Comparison of ENCODE assay signal across 9 mouse cellular contexts in genomic region chr7:35584068-35584785, GRCm38 (mm10). TPM values are rescaled to one million over a fixed set of nuclear protein-coding genes. Genes with fewer than 3 reads are reported as not detected.
DNase-seq lines count a peak whose midpoint lies in the region; ATAC-seq and TF ChIP-seq lines count a peak whose summit lies in the region.
"Had no signal": no experiment of that assay in that cellular context is flagged by ENCODE, and none has a peak within 500 bp of the region (broad histone marks: within the 10 kb centered on the region; RNA-seq: fewer than 3 reads in every experiment).

No protein-coding gene starts in this region.

- TF ChIP-seq EP300 in stomach, postnatal 0 days (optimal IDR thresholded peaks at IDR 0.05), result no peak

- TF ChIP-seq POLR2A in cerebellum, adult 2 months (IDR thresholded peaks at IDR 0.05; ENCODE audit: borderline replicate concordance, insufficient read depth, low read length), result no peak
- no peak for TF ChIP-seq POLR2A in spleen, adult 2 months (IDR thresholded peaks at IDR 0.05; ENCODE audit: low read depth, low read length)

- H3K4me2 ChIP-seq in liver, embryonic 11.5 days, result peak overlapping the region; percentile 100
- H3K4me2 ChIP-seq in stomach, postnatal 0 days (replicated peaks; ENCODE audit: low read depth), result peak overlapping the region; percentile 98

- H3K4me3 ChIP-seq in cerebellum, adult 2 months (replicated peaks; ENCODE audit: insufficient read depth, low read depth, low read length), result peak overlapping the region; percentile 39
- peak overlapping the region; percentile 75; the same call in 1 of the 2 replicates for H3K4me3 ChIP-seq in spleen, adult 2 months (ENCODE audit: extremely low read depth, insufficient read depth, insufficient read length)
- H3K4me3 ChIP-seq in liver, embryonic 11.5 days (ENCODE audit: low read depth, low read length), result peak overlapping the region; percentile 97
- peak overlapping the region; percentile 93 for H3K4me3 ChIP-seq in stomach, postnatal 0 days (ENCODE audit: low read depth, low read length)

- peaks cover 10% of the 10 kb centered on the region for H3K4me1 ChIP-seq in cerebellum, adult 2 months (ENCODE audit: control insufficient read depth, insufficient read depth, low read length)
- peaks cover 3% of the 10 kb centered on the region; the same call in 1 of the 2 replicates for H3K4me1 ChIP-seq in spleen, adult 2 months (ENCODE audit: control insufficient read depth, insufficient read depth, insufficient read length)
- H3K4me1 ChIP-seq in liver, embryonic 11.5 days (replicated peaks; ENCODE audit: control insufficient read depth, insufficient read depth, low read length), result peaks cover 39% of the 10 kb centered on the region
- peaks cover 6% of the 10 kb centered on the region for H3K4me1 ChIP-seq in stomach, postnatal 0 days (replicated peaks; ENCODE audit: control insufficient read depth, insufficient read depth)

- no peak overlapping the region for H3K27ac ChIP-seq in cerebellum, adult 2 months (ENCODE audit: insufficient read depth, low read length)
- no peak overlapping the region for H3K27ac ChIP-seq in spleen, adult 2 months (ENCODE audit: insufficient read depth, low read length)
- no peak overlapping the region for H3K27ac ChIP-seq in liver, embryonic 11.5 days (ENCODE audit: low read depth, low read length)
- H3K27ac ChIP-seq in stomach, postnatal 0 days (replicated peaks), result no peak overlapping the region
- H3K27ac ChIP-seq: macrophage had no signal

- H3K9me3 ChIP-seq in liver, embryonic 11.5 days (ENCODE audit: control insufficient read depth, low read length), result no peaks in the 10 kb centered on the region
- H3K9me3 ChIP-seq in stomach, postnatal 0 days (ENCODE audit: control insufficient read depth, low read length), result no peaks in the 10 kb centered on the region

- no peak for ATAC-seq in liver, embryonic 11.5 days (replicated peaks; ENCODE audit: low FRiP score)
- no peak for ATAC-seq in stomach, postnatal 0 days (ENCODE audit: low FRiP score, low TSS enrichment)
- no peak for ATAC-seq in frontal cortex, adult (ENCODE audit: low TSS enrichment)

- H3K36me3 ChIP-seq in spleen, adult 2 months (ENCODE audit: control insufficient read depth, insufficient read depth, low read length), result no peaks in the 10 kb centered on the region
- H3K36me3 ChIP-seq in liver, embryonic 11.5 days (ENCODE audit: control insufficient read depth, insufficient read depth, low read length), result no peaks in the 10 kb centered on the region
- H3K36me3 ChIP-seq in stomach, postnatal 0 days (ENCODE audit: control insufficient read depth, insufficient read depth, low read length), result no peaks in the 10 kb centered on the region

- H3K27me3 ChIP-seq in cerebellum, adult 2 months (ENCODE audit: control insufficient read depth, insufficient read depth, low read length), result no peaks in the 10 kb centered on the region
- peaks cover 5% of the 10 kb centered on the region for H3K27me3 ChIP-seq in spleen, adult 2 months (ENCODE audit: control insufficient read depth, insufficient read depth, low read length)
- peaks cover 25% of the 10 kb centered on the region for H3K27me3 ChIP-seq in liver, embryonic 11.5 days (replicated peaks; ENCODE audit: control insufficient read depth, insufficient read depth, low read length)
- no peaks in the 10 kb centered on the region; the same call in 1 of the 2 replicates for H3K27me3 ChIP-seq in stomach, postnatal 0 days (ENCODE audit: control insufficient read depth, insufficient read depth, low read length)

- TF ChIP-seq CTCF in cerebellum, adult 2 months (IDR thresholded peaks at IDR 0.05; ENCODE audit: borderline replicate concordance, insufficient read depth, low read depth, low read length), result no peak
- TF ChIP-seq CTCF in spleen, adult 2 months (IDR thresholded peaks at IDR 0.05; ENCODE audit: extremely low read depth, insufficient read depth, insufficient read length, insufficient replicate concordance), result no peak
- no peak for TF ChIP-seq CTCF in stomach, postnatal 0 days (IDR thresholded peaks at IDR 0.05; ENCODE audit: low read depth)

- WGBS in cerebellum, adult 2 months, result 8% methylated on average over 36 of the region's 36 CpGs
- 9% methylated on average over 36 of the region's 36 CpGs for WGBS in spleen, adult 2 months
- 7% methylated on average over 36 of the region's 36 CpGs for WGBS in liver, embryonic 11.5 days
- WGBS in stomach, postnatal 0 days, result 6% methylated on average over 36 of the region's 36 CpGs

- peak overlapping the region; percentile 64 for H3K9ac ChIP-seq in liver, embryonic 11.5 days (ENCODE audit: low read depth, low read length)
- H3K9ac ChIP-seq in stomach, postnatal 0 days (ENCODE audit: low read length), result peak overlapping the region; percentile 32

- DNase-seq in cerebellum, adult 2 months, result peak in 1 of 2 experiments; percentile 8
- no peak for DNase-seq in cerebellum, postnatal 4 days (ENCODE audit: low spot score in 2 of 2)
- DNase-seq in spleen, adult 2 months (ENCODE audit: low read depth in 1 of 2, low spot score in 2 of 2), result no peak
- no peak for DNase-seq in spleen, postnatal 10 days (ENCODE audit: low spot score in 2 of 2)
- DNase-seq in liver, embryonic 11.5 days (ENCODE audit: low spot score), result no peak
- DNase-seq in stomach, postnatal 0 days (ENCODE audit: low spot score), result no peak
- no peak for DNase-seq in kidney, adult 18-20 months

RNA-seq across cellular contexts. Expression of gene Rgs9bp, which starts 1.2 kb away (rescaled TPM):
- 0.03 and 0.07 TPM in 2 replicates for polyA plus RNA-seq in cerebellum, adult 2 months (2012; rRNA removed)
- 0.11 TPM in 2 replicates for polyA plus RNA-seq in spleen, adult 2 months (2012; rRNA removed)
- polyA plus RNA-seq in liver, embryonic 11.5 days (2014; fragmentation: Nextera tagmentation; extraction: Ambion mirVana), result 0.22 and 0.40 TPM in 2 replicates
- 0.28 and 0.48 TPM in 2 replicates for polyA plus RNA-seq in stomach, postnatal 0 days (2015; fragmentation: Nextera tagmentation; extraction: Ambion mirVana)

RNA-seq across cellular contexts. Expression of gene Ankrd27, which starts 1.8 kb away (rescaled TPM):
- 23.5 and 25.0 TPM in 2 replicates for polyA plus RNA-seq in cerebellum, adult 2 months (2012; rRNA removed)
- 17.5 and 20.2 TPM in 2 replicates for polyA plus RNA-seq in spleen, adult 2 months (2012; rRNA removed)
- 63.1 and 71.3 TPM in 2 replicates for polyA plus RNA-seq in liver, embryonic 11.5 days (2014; fragmentation: Nextera tagmentation; extraction: Ambion mirVana)
- polyA plus RNA-seq in stomach, postnatal 0 days (2015; fragmentation: Nextera tagmentation; extraction: Ambion mirVana), result 17.0 and 17.3 TPM in 2 replicates

RNA-seq across cellular contexts. Expression of gene Nudt19, which starts 28.1 kb away (rescaled TPM):
- 88.4 and 103 TPM in 2 replicates for polyA plus RNA-seq in cerebellum, adult 2 months (2012; rRNA removed)
- 13.8 and 32.3 TPM in 2 replicates for polyA plus RNA-seq in spleen, adult 2 months (2012; rRNA removed)
- polyA plus RNA-seq in liver, embryonic 11.5 days (2014; fragmentation: Nextera tagmentation; extraction: Ambion mirVana), result 125 and 144 TPM in 2 replicates
- polyA plus RNA-seq in stomach, postnatal 0 days (2015; fragmentation: Nextera tagmentation; extraction: Ambion mirVana), result 60.8 and 68.9 TPM in 2 replicates

RNA-seq across cellular contexts. Expression of gene Tdrd12, which starts 46.7 kb away (rescaled TPM):
- polyA plus RNA-seq in cerebellum, adult 2 months (2012; rRNA removed), result 0.35 and 0.54 TPM in 2 replicates
- not detected in 2 replicates for polyA plus RNA-seq in spleen, adult 2 months (2012; rRNA removed)
- polyA plus RNA-seq in liver, embryonic 11.5 days (2014; fragmentation: Nextera tagmentation; extraction: Ambion mirVana), result 0.22 and 0.29 TPM in 2 replicates
- 0.19 and 0.47 TPM in 2 replicates for polyA plus RNA-seq in stomach, postnatal 0 days (2015; fragmentation: Nextera tagmentation; extraction: Ambion mirVana)

Comparison
In these comparisons a context has a peak if more than half of its experiments do, and no peak if none do; other contexts are left out.
1. H3K4me3 ChIP-seq: peak in every context shown above with its lines; median percentile 97 in liver, embryonic 11.5 days; 93 in stomach, postnatal 0 days; 75 in spleen, adult 2 months; 39 in cerebellum, adult 2 months.